Mouse (Mus musculus): Measurements from ENCODE around the gene Fam172a.

DNA sequence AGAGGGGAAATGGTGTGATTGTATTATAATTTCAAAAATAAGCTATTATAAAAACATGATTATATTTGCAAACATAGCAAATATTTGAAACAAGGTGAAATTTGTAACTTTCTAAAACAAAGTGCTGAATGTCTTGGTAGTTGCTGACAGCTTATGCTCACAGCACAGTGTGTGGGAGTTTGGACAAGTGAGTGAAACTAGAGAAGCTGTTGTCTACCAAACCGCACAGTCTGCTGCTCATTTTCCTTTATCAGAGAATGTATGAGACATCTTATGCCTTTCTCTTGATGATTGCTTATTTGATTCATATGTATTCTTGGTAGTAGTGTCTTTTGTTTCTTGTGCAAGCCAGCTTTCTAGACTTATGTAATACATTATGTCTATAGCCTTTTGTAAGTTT, 335.4 kb downstream of the Fam172a start:
- TF ChIP-seq CTCF (IDR thresholded peaks at IDR 0.05; ENCODE audit: insufficient read depth, low read length) (no peak), POLR2A (IDR thresholded peaks at IDR 0.05; ENCODE audit: borderline replicate concordance, extremely low read depth, low read depth, low read length) (no peak)

Data from lung, adult 2 months (tissue).